Mouse (Mus musculus) urinary bladder, postnatal 4 days (tissue): ENCODE results near the gene Gm49354.
A peak's percentile ranks its signal among the peaks of the same experiment; 100 is the strongest.
"Not testable (repeated sequence)": the region's sequence is repeated elsewhere in the genome, so short reads cannot be mapped to it uniquely, and the experiment has no call there.

Source experiments
- DNase-seq, 2 experiments: peaks; one replicate each; pipeline ENCODE4 v3.0.0; 2021 to 2022; ENCODE audit warnings: low spot score in 2 of 2

Gene Gm49354

GRCm38 (mm10) chr13:59768531-59768930, 13.5 kb downstream of the Gm49354 start:
- no peak for DNase-seq

GRCm38 (mm10) chr13:59766786-59767515, 15.1 kb downstream of the Gm49354 start:
- no peak for DNase-seq

- no peak for DNase-seq
Observed at GRCm38 (mm10) chr13:59762791-59763190, 19.3 kb downstream of the Gm49354 start.

- DNase-seq = no peak
Observed at GRCm38 (mm10) chr13:59756906-59757305, 25.1 kb downstream of the Gm49354 start.

GRCm38 (mm10) chr13:59750310-59750709, 31.7 kb downstream of the Gm49354 start:
- no peak for DNase-seq

GRCm38 (mm10) chr13:59746711-59747110, 35.3 kb downstream of the Gm49354 start, which contains the start of gene 1700014D04Rik:
Gene 1700014D04Rik, minus strand, starts transcription at chr13:59746752.
- no peak for DNase-seq

GRCm38 (mm10) chr13:59746164-59746563, 35.9 kb downstream of the Gm49354 start:
- no peak for DNase-seq

GRCm38 (mm10) chr13:59745462-59745861, 36.6 kb downstream of the Gm49354 start:
- no peak for DNase-seq

GRCm38 (mm10) chr13:59741697-59742096, 40.3 kb downstream of the Gm49354 start:
- DNase-seq = no peak

GRCm38 (mm10) chr13:59741096-59741495, 40.9 kb downstream of the Gm49354 start:
- DNase-seq = no peak

- DNase-seq = no peak
Observed at GRCm38 (mm10) chr13:59739397-59739796, 42.6 kb downstream of the Gm49354 start.

GRCm38 (mm10) chr13:59738455-59738854, 43.6 kb downstream of the Gm49354 start:
- no peak for DNase-seq

- no peak for DNase-seq
Observed at GRCm38 (mm10) chr13:59735190-59735589, 46.9 kb downstream of the Gm49354 start.

- DNase-seq = not testable (repeated sequence)
Observed at GRCm38 (mm10) chr13:59734347-59734746, 47.7 kb downstream of the Gm49354 start.

GRCm38 (mm10) chr13:59733936-59734335, 48.1 kb downstream of the Gm49354 start:
- DNase-seq = no peak

GRCm38 (mm10) chr13:59731652-59732051, 50.4 kb downstream of the Gm49354 start, which contains the start of gene Spata31d1d:
Gene Spata31d1d, minus strand, starts transcription at chr13:59731752.
- DNase-seq = no peak

- DNase-seq = peak; percentile 59 to 75
Observed at GRCm38 (mm10) chr13:59728378-59729093, 53.5 kb downstream of the Gm49354 start.

GRCm38 (mm10) chr13:59726139-59726867, 55.7 kb downstream of the Gm49354 start:
- DNase-seq = no peak

- not testable (repeated sequence) for DNase-seq
Observed at GRCm38 (mm10) chr13:59722089-59722488, 60.0 kb downstream of the Gm49354 start.

GRCm38 (mm10) chr13:59719475-59719874, 62.6 kb downstream of the Gm49354 start:
- no peak for DNase-seq

- DNase-seq = not testable (repeated sequence)
Observed at GRCm38 (mm10) chr13:59718857-59719440, 63.1 kb downstream of the Gm49354 start.

- no peak for DNase-seq
Observed at GRCm38 (mm10) chr13:59713710-59714109, 68.3 kb downstream of the Gm49354 start.
